37 mouse cellular contexts compared by ENCODE assay signal in the genomic region with DNA sequence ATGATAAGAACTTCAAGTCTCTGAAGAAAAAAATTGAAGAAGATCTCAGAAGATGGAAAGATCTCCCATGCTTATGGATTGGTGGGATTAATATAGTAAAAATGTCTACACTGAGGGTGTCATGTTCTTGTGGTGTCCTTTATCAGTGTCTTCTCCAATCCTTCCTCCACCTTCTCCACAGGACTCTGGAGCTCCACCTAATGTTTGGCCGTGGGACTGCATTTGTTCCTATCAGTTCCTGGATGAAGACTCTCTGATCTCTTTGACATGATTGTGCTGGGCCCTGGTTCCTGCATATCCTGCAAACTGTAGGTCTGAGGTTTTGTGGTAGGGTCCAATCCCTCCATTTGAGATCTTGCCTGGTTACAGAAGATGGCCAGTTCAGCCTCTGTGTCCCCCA. TPM values are rescaled to one million over a fixed set of nuclear protein-coding genes. Genes with fewer than 3 reads are reported as not detected.
DNase-seq lines count a peak whose midpoint lies in the region; ATAC-seq and TF ChIP-seq lines count a peak whose summit lies in the region.
"Not testable (repeated sequence)": the region's sequence is repeated elsewhere in the genome, so short reads cannot be mapped to it uniquely, and the experiment has no call there.
"Had no signal": no experiment of that assay in that cellular context is flagged by ENCODE, and none has a peak within 500 bp of the region (broad histone marks: within the 10 kb centered on the region; RNA-seq: fewer than 3 reads in every experiment).

No protein-coding gene starts in this region.

- POLR2A ChIA-PET in Patski (lab: Charles Lee) = not testable (repeated sequence)

- CTCF ChIA-PET in Patski (lab: Charles Lee) = not testable (repeated sequence)

- not testable (repeated sequence) for H3K27me3 ChIP-seq in Patski; liver, postnatal 0 days (ENCODE audit: insufficient read depth, low read length)

- not testable (repeated sequence) for TF ChIP-seq EP300 in liver, postnatal 0 days (IDR thresholded peaks at IDR 0.05; ENCODE audit: low read depth)

- 23% methylated on average over 1 of the region's 1 CpGs for WGBS in liver, postnatal 0 days (ENCODE audit: insufficient replicate concordance)

- peak; percentile 21 for TF ChIP-seq CTCF in Patski (IDR thresholded peaks at IDR 0.05)
- TF ChIP-seq CTCF in liver, postnatal 0 days (IDR thresholded peaks at IDR 0.05; ENCODE audit: low read depth) = peak; percentile 24; the same call in 1 of the 2 replicates

- not testable (repeated sequence) for DNase-seq in Patski (ENCODE audit: low read depth, low spot score); liver, postnatal 0 days
- peak; percentile 53 for DNase-seq in adrenal gland, postnatal 14 days
- DNase-seq in gastrocnemius, postnatal 10 days = peak; percentile 9
- peak; percentile 28 for DNase-seq in kidney, adult 9 months
- peak; percentile 30 for DNase-seq in layer of hippocampus, adult 11-12 months (ENCODE audit: low spot score)
- DNase-seq in ovary, postnatal 36 days (ENCODE audit: low spot score) = peak; percentile 7
- peak; percentile 24 for DNase-seq in thymus, postnatal 4 days

- H3K9ac ChIP-seq in liver, postnatal 0 days (replicated peaks) = not testable (repeated sequence)

- in situ Hi-C loops in Patski (cut with MboI; ENCODE audit: low pct_unique_long_range_greater_than_20kb) = not testable (repeated sequence)

- not testable (repeated sequence) for H3K4me2 ChIP-seq in liver, postnatal 0 days (ENCODE audit: low read depth, low read length)

- not testable (repeated sequence) for ATAC-seq in Patski; liver, postnatal 0 days

- H3K9me3 ChIP-seq in liver, postnatal 0 days (ENCODE audit: low read length) = not testable (repeated sequence)

- H3K36me3 ChIP-seq in liver, postnatal 0 days (replicated peaks; ENCODE audit: insufficient read depth, low read length) = not testable (repeated sequence)

- not testable (repeated sequence) for H3K4me1 ChIP-seq in liver, postnatal 0 days (ENCODE audit: insufficient read depth)

- not testable (repeated sequence) for H3K27ac ChIP-seq in liver, postnatal 0 days (ENCODE audit: low read depth)

- H3K4me3 ChIP-seq in liver, postnatal 0 days (ENCODE audit: low read depth, low read length) = not testable (repeated sequence)

RNA-seq across cellular contexts. Expression of gene Speer4d, which starts 9.3 kb away (rescaled TPM):
- not detected for polyA plus RNA-seq in Patski (2021)
- total RNA-seq in adrenal gland, postnatal 14 days (2021) = not detected in 2 replicates
- total RNA-seq in gastrocnemius, postnatal 10 days (2021) = not detected
- not detected in 2 replicates for polyA plus RNA-seq in liver, postnatal 0 days (2015; fragmentation: Nextera tagmentation; extraction: Ambion mirVana)
- total RNA-seq: CH12.LX; common myeloid progenitor, adult 5-6 weeks; ES-E14; gastrocnemius, adult 18-20 months; gastrocnemius, postnatal 36 days; heart, adult 18-20 months; heart, postnatal 4 days; layer of hippocampus, adult 8-10 months; layer of hippocampus, postnatal 25 days; left cerebral cortex, postnatal 10 days; megakaryocyte-erythroid progenitor cell, adult 5-6 weeks had no signal
- polyA plus RNA-seq: C2C12; embryonic facial prominence, embryonic 13.5 days; forebrain, embryonic 10.5 days; forebrain, embryonic 15.5 days; frontal cortex, adult 2 months; heart, embryonic 12.5 days; heart, postnatal 0 days; hindbrain, embryonic 13.5 days; intestine, embryonic 16.5 days; kidney, embryonic 16.5 days; limb, embryonic 10.5 days; limb, embryonic 15.5 days; liver, embryonic 14.5 days; lung, embryonic 14.5 days; macrophage; midbrain, embryonic 13.5 days; neural tube, embryonic 13.5 days; stomach, embryonic 16.5 days had no signal

RNA-seq across cellular contexts. Expression of gene 4930572O03Rik, which starts 28.7 kb away (rescaled TPM):
- polyA plus RNA-seq in Patski (2021) = not detected
- total RNA-seq in adrenal gland, postnatal 14 days (2021) = not detected in 2 replicates
- total RNA-seq in gastrocnemius, postnatal 10 days (2021) = not detected
- polyA plus RNA-seq in liver, postnatal 0 days (2015; fragmentation: Nextera tagmentation; extraction: Ambion mirVana) = not detected in 2 replicates
- total RNA-seq: CH12.LX; common myeloid progenitor, adult 5-6 weeks; ES-E14; gastrocnemius, adult 18-20 months; gastrocnemius, postnatal 36 days; heart, adult 18-20 months; heart, postnatal 4 days; layer of hippocampus, adult 8-10 months; layer of hippocampus, postnatal 25 days; left cerebral cortex, postnatal 10 days; megakaryocyte-erythroid progenitor cell, adult 5-6 weeks had no signal
- polyA plus RNA-seq: C2C12; embryonic facial prominence, embryonic 13.5 days; forebrain, embryonic 10.5 days; forebrain, embryonic 15.5 days; frontal cortex, adult 2 months; heart, embryonic 12.5 days; heart, postnatal 0 days; hindbrain, embryonic 13.5 days; intestine, embryonic 16.5 days; kidney, embryonic 16.5 days; limb, embryonic 10.5 days; limb, embryonic 15.5 days; liver, embryonic 14.5 days; lung, embryonic 14.5 days; macrophage; midbrain, embryonic 13.5 days; neural tube, embryonic 13.5 days; stomach, embryonic 16.5 days had no signal

RNA-seq across cellular contexts. Expression of gene Gm21083, which starts 51.0 kb away (rescaled TPM):
- polyA plus RNA-seq in Patski (2021) = not detected
- not detected in 2 replicates for total RNA-seq in adrenal gland, postnatal 14 days (2021)
- total RNA-seq in gastrocnemius, postnatal 10 days (2021) = not detected
- not detected in 2 replicates for polyA plus RNA-seq in liver, postnatal 0 days (2015; fragmentation: Nextera tagmentation; extraction: Ambion mirVana)
- total RNA-seq: CH12.LX; common myeloid progenitor, adult 5-6 weeks; gastrocnemius, adult 18-20 months; gastrocnemius, postnatal 36 days; heart, adult 18-20 months; heart, postnatal 4 days; layer of hippocampus, adult 8-10 months; layer of hippocampus, postnatal 25 days; left cerebral cortex, postnatal 10 days; megakaryocyte-erythroid progenitor cell, adult 5-6 weeks had no signal
- polyA plus RNA-seq: embryonic facial prominence, embryonic 13.5 days; forebrain, embryonic 10.5 days; forebrain, embryonic 15.5 days; frontal cortex, adult 2 months; heart, postnatal 0 days; hindbrain, embryonic 13.5 days; kidney, embryonic 16.5 days; limb, embryonic 10.5 days; lung, embryonic 14.5 days; macrophage; midbrain, embryonic 13.5 days; neural tube, embryonic 13.5 days; stomach, embryonic 16.5 days had no signal
